Mouse (Mus musculus): ENCODE data around the gene Isx. TPM values are rescaled to one million over a fixed set of nuclear protein-coding genes. Genes with fewer than 3 reads are reported as not detected.

Gene Isx
- not detected in 2 replicates for polyA plus RNA-seq (2012; rRNA removed)

DNA sequence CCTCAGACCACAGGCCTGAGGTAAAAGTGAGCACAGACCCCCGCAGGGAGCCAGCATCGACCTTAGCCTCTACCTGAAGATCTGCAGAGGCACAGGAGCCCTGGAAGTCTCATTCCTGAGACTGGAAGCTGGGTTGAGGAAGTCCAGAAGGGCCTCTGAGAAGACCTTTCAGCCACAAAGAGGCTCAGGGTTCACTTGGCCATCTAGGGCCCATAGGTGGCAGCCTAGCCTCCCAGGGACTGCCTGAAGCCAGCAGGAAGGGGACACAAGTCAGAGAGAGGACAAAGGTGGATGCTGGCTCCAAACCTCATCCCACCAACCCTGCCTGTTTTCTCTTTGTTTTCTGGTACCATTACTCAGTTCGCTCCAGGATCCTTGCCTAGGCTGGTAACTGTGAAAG, at the start of gene Isx:
Gene Isx (plus strand): TSS at position 234 of the 400 bp plus-strand sequence.

Other genes with a start within 250 kb of the Isx start
- 14.7 and 19.0 TPM in 2 replicates for gene Hmgxb4, start 120.2 kb downstream of the Isx start, polyA plus RNA-seq (2012; rRNA removed)
- gene Tom1, start 160.5 kb downstream of the Isx start, polyA plus RNA-seq (2012; rRNA removed) = 6.0 and 7.0 TPM in 2 replicates
- 61.6 and 94.7 TPM in 2 replicates for gene Hmox1, start 220.4 kb downstream of the Isx start, polyA plus RNA-seq (2012; rRNA removed)
- gene Mcm5, start 236.4 kb downstream of the Isx start, polyA plus RNA-seq (2012; rRNA removed) = 127 and 144 TPM in 2 replicates

All from liver, embryonic 14 days (tissue).